Mouse (Mus musculus): Measurements from ENCODE around the gene Cmip. TPM values are rescaled to one million over a fixed set of nuclear protein-coding genes. Genes with fewer than 3 reads are reported as not detected.
A peak's percentile ranks its signal among the peaks of the same experiment; 100 is the strongest.

Cmip gene
- polyA plus RNA-seq, 1 experiment from 2014 or later, result 28.5 TPM

GRCm38 (mm10) chr8:117500232-117500823 is 243.5 kb downstream of the Cmip start:
- H3K4me2 ChIP-seq, result no peak overlapping the region
- no peak overlapping the region for H3K9ac ChIP-seq (ENCODE audit: low read length)
- ATAC-seq (ENCODE audit: low FRiP score) (no peak), DNase-seq (ENCODE audit: low spot score, missing footprints) (peak; percentile 44)
- WGBS, result 84% methylated on average over 5 of the region's 5 CpGs
- peaks cover 17% of the 10 kb centered on the region for H3K27me3 ChIP-seq (ENCODE audit: control insufficient read depth, insufficient read depth, low read length)
- H3K27ac ChIP-seq (ENCODE audit: low read depth, low read length), result no peak overlapping the region
- no peaks in the 10 kb centered on the region for H3K36me3 ChIP-seq (ENCODE audit: control insufficient read depth, insufficient read depth, low read length)
- H3K9me3 ChIP-seq (ENCODE audit: control insufficient read depth, low read length), result no peaks in the 10 kb centered on the region
- peaks cover 14% of the 10 kb centered on the region; the same call in 1 of the 2 replicates for H3K4me1 ChIP-seq (ENCODE audit: control insufficient read depth, insufficient read depth, low read length)
- H3K4me3 ChIP-seq (ENCODE audit: low read depth, low read length), result no peak overlapping the region

DNA sequence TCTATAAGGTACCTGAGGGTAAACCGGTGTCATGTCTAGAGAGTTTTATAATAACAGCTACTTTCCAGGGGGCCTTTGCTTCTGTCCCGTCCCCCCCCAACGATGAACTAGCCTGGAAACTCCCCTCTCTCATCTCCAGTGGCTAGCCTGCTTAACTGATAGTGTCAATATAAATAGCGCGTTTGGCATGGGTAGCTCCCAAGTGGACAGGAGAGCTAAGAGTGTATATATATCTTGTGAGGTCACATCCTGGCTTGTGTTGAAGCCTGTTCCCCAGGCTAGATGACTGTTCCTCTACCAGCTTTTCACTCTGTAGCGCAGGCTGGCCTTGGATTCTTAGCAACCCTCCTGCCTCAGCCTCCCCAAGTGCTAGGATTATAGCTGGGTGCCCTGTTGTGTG is 244.5 kb downstream of the Cmip start:
- peaks cover 14% of the 10 kb centered on the region; the same call in 1 of the 2 replicates for H3K4me1 ChIP-seq (ENCODE audit: control insufficient read depth, insufficient read depth, low read length)
- H3K4me2 ChIP-seq, result no peak overlapping the region
- H3K9ac ChIP-seq (ENCODE audit: low read length), result no peak overlapping the region
- WGBS, result 94% methylated on average over 6 of the region's 6 CpGs
- no peaks in the 10 kb centered on the region for H3K9me3 ChIP-seq (ENCODE audit: control insufficient read depth, low read length)
- no peaks in the 10 kb centered on the region for H3K36me3 ChIP-seq (ENCODE audit: control insufficient read depth, insufficient read depth, low read length)
- no peak overlapping the region for H3K27ac ChIP-seq (ENCODE audit: low read depth, low read length)
- no peak for ATAC-seq (ENCODE audit: low FRiP score)
- H3K4me3 ChIP-seq (ENCODE audit: low read depth, low read length), result no peak overlapping the region
- DNase-seq (ENCODE audit: low spot score, missing footprints), result no peak
- H3K27me3 ChIP-seq (ENCODE audit: control insufficient read depth, insufficient read depth, low read length), result peaks cover 17% of the 10 kb centered on the region

DNA sequence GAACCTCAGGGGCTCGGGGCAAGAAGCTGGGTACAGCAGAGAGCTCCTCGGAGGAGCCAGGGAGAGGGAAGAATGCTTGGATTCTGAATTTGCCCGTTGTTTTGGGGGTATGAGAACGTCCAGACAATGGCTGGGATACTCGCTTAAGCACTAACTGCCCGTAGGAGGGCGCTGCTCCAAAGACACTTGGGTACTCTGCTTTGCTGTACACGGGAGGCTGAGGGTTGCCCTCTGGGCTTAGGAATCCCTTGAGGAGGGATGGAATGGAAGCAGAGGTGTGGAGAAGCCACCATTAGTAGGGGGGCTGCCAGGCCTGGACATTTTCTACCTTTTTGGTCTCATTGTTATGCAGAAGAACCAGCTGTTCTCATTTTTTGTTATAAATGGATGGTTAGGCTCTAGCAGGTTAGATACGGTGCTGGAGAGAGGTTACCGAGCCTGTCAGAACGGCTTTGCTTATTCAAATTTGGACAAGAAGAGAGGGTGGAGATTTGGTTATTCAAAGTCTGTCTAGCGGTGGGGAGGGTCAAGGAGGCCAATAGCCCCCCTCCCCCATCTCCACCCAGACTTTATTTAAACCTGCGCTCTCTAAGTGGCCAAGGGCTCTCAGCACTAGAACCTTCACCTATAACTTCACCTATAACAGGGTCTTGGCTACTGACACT is 246.7 kb downstream of the Cmip start:
- WGBS, result 56% methylated on average over 13 of the region's 13 CpGs
- H3K27me3 ChIP-seq (ENCODE audit: control insufficient read depth, insufficient read depth, low read length), result peaks cover 9% of the 10 kb centered on the region; the same call in 1 of the 2 replicates
- peak; percentile 33 for DNase-seq (ENCODE audit: low spot score, missing footprints)
- no peak overlapping the region for H3K9ac ChIP-seq (ENCODE audit: low read length)
- no peak overlapping the region for H3K4me2 ChIP-seq
- no peaks in the 10 kb centered on the region for H3K36me3 ChIP-seq (ENCODE audit: control insufficient read depth, insufficient read depth, low read length)
- H3K4me3 ChIP-seq (ENCODE audit: low read depth, low read length), result no peak overlapping the region
- no peak overlapping the region for H3K27ac ChIP-seq (ENCODE audit: low read depth, low read length)
- H3K9me3 ChIP-seq (ENCODE audit: control insufficient read depth, low read length), result no peaks in the 10 kb centered on the region
- peaks cover 7% of the 10 kb centered on the region; the same call in 1 of the 2 replicates for H3K4me1 ChIP-seq (ENCODE audit: control insufficient read depth, insufficient read depth, low read length)
- ATAC-seq (ENCODE audit: low FRiP score), result no peak

GRCm38 (mm10) chr8:117507703-117508102 is 250.8 kb downstream of the Cmip start:
- no peak overlapping the region for H3K9ac ChIP-seq (ENCODE audit: low read length)
- 89% methylated on average over 8 of the region's 8 CpGs for WGBS
- H3K27me3 ChIP-seq (ENCODE audit: control insufficient read depth, insufficient read depth, low read length), result no peaks in the 10 kb centered on the region
- no peak overlapping the region for H3K27ac ChIP-seq (ENCODE audit: low read depth, low read length)
- DNase-seq (ENCODE audit: low spot score, missing footprints), result no peak
- no peak for ATAC-seq (ENCODE audit: low FRiP score)
- no peaks in the 10 kb centered on the region; the same call in 1 of the 2 replicates for H3K9me3 ChIP-seq (ENCODE audit: control insufficient read depth, low read length)
- H3K4me2 ChIP-seq, result no peak overlapping the region
- peaks cover 3% of the 10 kb centered on the region; the same call in 1 of the 2 replicates for H3K4me1 ChIP-seq (ENCODE audit: control insufficient read depth, insufficient read depth, low read length)
- H3K36me3 ChIP-seq (ENCODE audit: control insufficient read depth, insufficient read depth, low read length), result no peaks in the 10 kb centered on the region
- H3K4me3 ChIP-seq (ENCODE audit: low read depth, low read length), result no peak overlapping the region

Small RNAs within 50 kb of the gene (microRNA-seq; reads per million reads assigned to microRNA genes)
- gene Mir7077 (not detected), gene Mir7078 (not detected)

Other genes with a start within 250 kb of the Cmip start
- not detected in 2 replicates for gene Pkd1l2, start 174.6 kb upstream of the Cmip start, polyA plus RNA-seq (2014; fragmentation: Nextera tagmentation; extraction: Ambion mirVana)
- 0.18 and 0.28 TPM in 2 replicates for gene Bco1, start 161.2 kb upstream of the Cmip start, polyA plus RNA-seq (2014; fragmentation: Nextera tagmentation; extraction: Ambion mirVana)
- gene Gan, start 98.9 kb upstream of the Cmip start, polyA plus RNA-seq (2014; fragmentation: Nextera tagmentation; extraction: Ambion mirVana), result 2.2 and 2.3 TPM in 2 replicates
- gene Plcg2, start 241.2 kb downstream of the Cmip start, polyA plus RNA-seq (2014; fragmentation: Nextera tagmentation; extraction: Ambion mirVana), result 2.2 and 2.3 TPM in 2 replicates